Mouse (Mus musculus) spleen, adult 2 months (tissue): ENCODE data around the gene Snap29. TPM values are rescaled to one million over a fixed set of nuclear protein-coding genes. Genes with fewer than 3 reads are reported as not detected.
A peak's percentile ranks its signal among the peaks of the same experiment; 100 is the strongest.

ENCODE experiments used
- DNase-seq, 2 experiments: peaks; one replicate each; pipeline versions ENCODE4 v3.0.0 to v3.0.0-alpha.2; 2012 to 2021; ENCODE audit warnings: low spot score in 2 of 2, low read depth in 1 of 2
- H3K27ac ChIP-seq: fragments of 200-500 bp; 2 replicates; pipeline ENCODE4 v1.5.1; 2012; ENCODE audit warnings: low read length, inconsistent platforms; ENCODE audit not compliant: insufficient read depth
- H3K27me3 ChIP-seq: fragments of 200-500 bp; 2 replicates; pipeline ENCODE4 v1.6.1; 2012; ENCODE audit warnings: mild to moderate bottlenecking, moderate library complexity, low read length, inconsistent platforms; ENCODE audit not compliant: control insufficient read depth, insufficient read depth
- H3K36me3 ChIP-seq: fragments of 200-500 bp; 2 replicates; pipeline ENCODE4 v1.6.1; 2012; ENCODE audit warnings: mild to moderate bottlenecking, low read length, inconsistent platforms; ENCODE audit not compliant: control insufficient read depth, insufficient read depth
- H3K4me1 ChIP-seq: fragments of 200-500 bp; 2 replicates; pipeline ENCODE4 v1.6.1; 2011; ENCODE audit warnings: inconsistent platforms; ENCODE audit not compliant: control insufficient read depth, insufficient read depth, insufficient read length
- H3K4me3 ChIP-seq: fragments of 200-500 bp; 2 replicates; pipeline ENCODE4 v1.5.1; 2011; ENCODE audit warnings: mild to moderate bottlenecking, inconsistent platforms; ENCODE audit not compliant: insufficient read depth, insufficient read length; ENCODE audit errors: extremely low read depth
- CTCF ChIP-seq: fragments of 200-500 bp; IDR thresholded peaks from 2 replicates; pipeline ENCODE4 v1.5.1; 2011; ENCODE audit warnings: mild to moderate bottlenecking, inconsistent platforms; ENCODE audit not compliant: insufficient read depth, insufficient read length, insufficient replicate concordance; ENCODE audit errors: extremely low read depth
- POLR2A ChIP-seq: fragments of 200-500 bp; IDR thresholded peaks from 2 replicates; pipeline ENCODE4 v1.6.1; 2011; ENCODE audit warnings: low read depth, low read length, inconsistent platforms
- WGBS: fragments of 180-500 bp; shearing (Covaris S2); methylation state at CpG from one replicate; pipeline ENCODE4 v1.1.7; 2018; 5-methylcytosine and 5-hydroxymethylcytosine counted together
- polyA plus RNA-seq: library from polyadenylated mRNA; depleted of rRNA; stranded (reverse); fragments of >200 nt; gene quantifications from 2 replicates; pipeline ENCODE4 v1.2.3, GENCODE M21; 2012; rRNA removed

The Snap29 gene
- polyA plus RNA-seq, result 7.1 and 7.3 TPM in 2 replicates

DNA sequence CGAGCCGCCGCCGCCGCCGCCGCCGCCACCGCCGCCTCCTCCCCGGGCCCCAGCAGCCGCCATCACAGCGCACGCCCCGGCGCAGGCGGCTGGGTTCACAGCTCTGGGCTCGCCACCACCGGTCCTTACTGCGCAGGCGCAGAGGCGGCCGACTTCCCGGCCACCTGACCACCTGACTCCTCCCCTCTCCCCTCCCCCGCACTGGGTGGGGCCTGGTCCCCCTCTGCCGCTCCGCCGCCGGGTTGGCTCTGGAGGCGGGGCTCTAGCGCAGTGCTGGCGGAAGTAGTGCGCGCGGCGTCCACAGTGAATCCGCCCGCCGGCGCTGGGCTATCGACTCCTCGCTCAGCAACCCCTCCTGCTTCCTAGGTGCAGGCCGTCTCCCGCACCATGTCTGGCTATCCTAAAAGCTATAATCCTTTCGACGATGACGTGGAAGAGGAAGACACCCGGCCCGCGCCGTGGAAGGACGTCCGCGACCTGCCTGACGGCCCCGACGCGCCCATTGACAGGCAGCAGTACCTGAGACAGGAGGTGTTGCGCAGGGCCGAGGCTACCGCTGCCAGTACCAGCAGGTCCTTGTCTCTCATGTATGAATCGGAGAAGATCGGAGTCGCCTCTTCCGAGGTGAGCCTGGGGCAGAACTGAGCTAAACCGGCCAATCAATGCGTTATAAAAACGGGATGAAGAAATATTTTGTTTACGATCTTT, at the start of gene Snap29, which contains the start of gene Pi4ka:
Snap29 (plus strand) TSS at position 251 of the 708 bp plus-strand sequence.
Pi4ka (minus strand) TSS at position 579 of the 708 bp plus-strand sequence.
- TF ChIP-seq CTCF (no peak), POLR2A (no peak)
- peak; percentile 97 to 100 for DNase-seq
- Histone ChIP-seq H3K4me3 (peak within 1 kb of the TSS; percentile 98), H3K27ac (peak within 1 kb of the TSS; percentile 94), H3K4me1 (peaks cover 12% of the 10 kb centered on the region; the same call in 1 of the 2 replicates), H3K27me3 (no peaks in the 10 kb centered on the region), H3K36me3 (no peaks in the 10 kb centered on the region)
- under 1% methylated on average over 68 of the region's 69 CpGs for WGBS

DNA sequence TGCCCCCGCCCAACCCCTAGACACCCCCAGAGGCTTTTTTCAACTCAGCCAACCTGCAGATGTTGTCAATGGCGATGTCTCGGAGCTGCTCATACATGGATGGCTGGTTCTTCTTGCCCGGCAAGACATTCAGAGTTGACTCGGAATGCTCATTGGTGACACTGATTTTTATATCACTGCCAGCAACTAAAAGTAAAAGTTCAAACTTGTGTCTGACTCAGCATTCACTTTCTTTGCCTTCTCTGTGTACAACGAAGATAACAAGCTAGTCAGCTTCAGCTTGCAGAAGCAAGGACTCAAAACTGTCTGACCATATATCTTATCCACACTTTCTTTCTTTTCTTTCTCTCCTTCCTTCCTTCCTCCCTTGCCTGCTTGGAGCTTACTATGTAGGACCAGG, 49.8 kb upstream of the Snap29 start:
- no peak overlapping the region for H3K4me3 ChIP-seq
- TF ChIP-seq CTCF (no peak), POLR2A (no peak)
- no peak overlapping the region for H3K27ac ChIP-seq
- H3K4me1 ChIP-seq, result no peaks in the 10 kb centered on the region
- H3K27me3 ChIP-seq, result no peaks in the 10 kb centered on the region
- H3K36me3 ChIP-seq, result peaks cover 45% of the 10 kb centered on the region
- 87% methylated on average over 6 of the region's 6 CpGs for WGBS
- DNase-seq, result no peak

DNA sequence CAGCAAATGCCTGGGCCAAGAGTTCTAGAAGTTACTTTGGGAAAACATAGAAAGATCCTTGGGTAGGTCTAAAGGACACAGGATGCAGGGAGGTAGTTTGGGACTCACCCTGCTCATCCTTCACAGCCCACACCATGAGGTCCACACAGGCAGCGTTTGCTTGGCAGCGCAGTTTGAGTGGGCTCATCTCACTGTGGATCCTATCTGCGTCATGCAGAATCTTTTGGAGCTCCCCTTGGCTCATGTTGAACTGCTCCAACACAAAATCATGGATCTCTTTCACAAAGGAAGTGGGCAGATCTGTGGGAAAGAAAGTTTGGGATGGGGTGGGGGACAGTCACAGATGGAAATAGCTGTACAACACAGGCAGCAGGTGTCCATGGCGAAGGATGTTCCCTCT, 47.0 kb upstream of the Snap29 start:
- DNase-seq, result no peak
- H3K4me1 ChIP-seq, result no peaks in the 10 kb centered on the region
- no peaks in the 10 kb centered on the region for H3K27me3 ChIP-seq
- TF ChIP-seq POLR2A, result no peak
- no peak for TF ChIP-seq CTCF
- H3K27ac ChIP-seq, result no peak overlapping the region
- 96% methylated on average over 4 of the region's 4 CpGs for WGBS
- no peak overlapping the region for H3K4me3 ChIP-seq
- peaks cover 31% of the 10 kb centered on the region for H3K36me3 ChIP-seq

DNA sequence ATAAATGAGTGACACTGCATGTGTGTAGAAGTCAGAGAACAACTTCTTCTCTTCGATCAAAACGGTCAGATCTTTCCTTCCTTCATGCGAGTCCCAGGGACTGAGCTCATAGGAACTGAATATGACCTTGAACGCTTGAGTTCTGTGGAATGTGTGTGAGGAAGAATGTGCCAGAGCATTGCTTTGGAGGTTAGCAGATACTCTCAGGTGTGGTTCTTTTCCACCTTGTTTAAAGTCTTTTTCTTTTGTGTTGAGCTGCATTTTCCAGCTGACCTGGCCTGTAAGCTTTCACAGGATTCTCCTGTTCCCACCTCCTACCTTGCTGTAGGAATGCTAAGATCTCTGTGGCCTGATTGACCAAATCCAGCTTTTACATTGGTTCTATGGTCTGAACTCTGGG, 23.5 kb upstream of the Snap29 start:
- no peak for TF ChIP-seq CTCF
- no peak for TF ChIP-seq POLR2A
- WGBS, result 91% methylated on average over 4 of the region's 4 CpGs
- DNase-seq, result no peak
- H3K4me1 ChIP-seq, result no peaks in the 10 kb centered on the region
- H3K27me3 ChIP-seq, result no peaks in the 10 kb centered on the region
- H3K27ac ChIP-seq, result no peak overlapping the region
- no peak overlapping the region for H3K4me3 ChIP-seq
- peaks cover 20% of the 10 kb centered on the region for H3K36me3 ChIP-seq

DNA sequence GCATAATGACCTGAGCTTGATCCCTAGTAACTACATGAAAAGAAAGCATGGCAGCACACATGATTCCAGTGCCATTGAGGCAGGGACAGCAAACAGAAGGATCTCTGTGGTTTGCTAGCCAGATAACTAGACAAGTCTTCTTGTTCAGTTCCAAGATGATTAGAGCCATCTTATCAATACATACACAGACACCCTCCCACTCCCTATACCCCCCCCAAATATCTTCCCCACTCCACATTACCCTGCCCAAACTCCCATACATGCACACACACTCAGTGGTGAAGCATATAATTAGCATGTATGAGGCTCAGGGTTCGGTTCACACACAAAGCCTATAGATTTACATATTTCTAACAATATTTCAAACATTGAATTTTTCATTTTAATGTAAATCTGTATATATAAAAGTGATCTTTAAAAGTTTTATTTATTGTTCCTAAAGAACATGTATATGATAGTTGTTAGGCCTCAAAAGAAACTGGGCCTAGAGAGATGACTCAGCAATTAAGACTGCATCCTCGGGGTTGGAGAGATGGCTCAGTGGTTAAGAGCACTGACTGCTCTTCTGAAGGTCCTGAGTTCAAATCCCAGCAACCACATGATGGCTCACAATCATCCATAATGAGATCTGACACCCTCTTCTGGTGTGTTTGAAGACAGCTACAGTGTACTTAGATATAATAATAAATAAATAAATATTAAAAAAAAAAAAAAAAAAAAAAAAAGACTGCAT, 22.0 kb upstream of the Snap29 start:
- 87% methylated on average over 2 of the region's 2 CpGs for WGBS
- Histone ChIP-seq H3K27ac (no peak overlapping the region), H3K4me3 (no peak overlapping the region), H3K4me1 (no peaks in the 10 kb centered on the region), H3K36me3 (peaks cover 20% of the 10 kb centered on the region), H3K27me3 (no peaks in the 10 kb centered on the region)
- DNase-seq, result no peak
- TF ChIP-seq CTCF (no peak), POLR2A (no peak)

DNA sequence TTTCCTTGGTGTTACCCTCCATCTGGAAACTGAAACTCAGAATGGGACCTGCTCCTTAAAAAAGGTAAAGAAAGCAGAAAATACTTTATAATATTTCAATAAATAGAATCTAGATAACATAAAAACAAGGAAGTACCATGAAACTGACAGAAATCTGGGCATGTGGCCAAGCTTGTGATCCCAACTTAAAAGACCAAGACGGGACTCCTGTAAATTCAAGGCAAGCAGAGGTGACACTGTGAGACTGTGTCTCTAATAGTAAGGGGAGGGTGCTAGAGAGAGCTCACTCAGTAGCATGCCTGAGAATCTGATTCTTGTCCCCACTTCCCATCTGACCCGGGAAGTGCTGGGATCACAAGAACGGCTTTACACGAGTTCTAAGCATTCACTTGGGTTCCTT, 13.0 kb upstream of the Snap29 start:
- TF ChIP-seq POLR2A, result no peak
- WGBS, result 79% methylated on average over 4 of the region's 4 CpGs

DNA sequence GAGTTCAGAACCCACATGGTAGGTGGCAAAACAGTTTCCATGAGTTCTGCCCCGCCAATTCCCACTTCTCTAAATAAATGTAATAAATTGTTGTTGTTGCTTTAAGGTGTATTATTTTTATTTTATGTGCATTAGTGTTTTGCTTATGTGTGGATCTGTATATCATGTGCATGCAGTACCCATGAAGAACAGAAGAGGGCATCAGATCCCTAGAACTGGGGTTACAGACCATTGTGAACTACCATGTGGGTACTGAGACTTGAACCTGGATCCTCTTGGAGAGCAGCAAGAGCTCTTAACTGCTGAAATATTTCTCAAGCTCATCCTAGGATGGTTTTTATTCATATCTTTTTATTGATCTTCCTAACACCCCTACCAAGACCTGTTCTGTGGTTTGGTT, 2.9 kb upstream of the Snap29 start:
- TF ChIP-seq POLR2A, result no peak
- TF ChIP-seq CTCF, result peak; percentile 15; the same call in 1 of the 2 replicates
- 82% methylated on average over 1 of the region's 1 CpGs for WGBS
- H3K27me3 ChIP-seq, result no peaks in the 10 kb centered on the region
- peak; percentile 47 to 55 for DNase-seq
- no peaks in the 10 kb centered on the region for H3K36me3 ChIP-seq
- no peak overlapping the region for H3K4me3 ChIP-seq
- no peaks in the 10 kb centered on the region; the same call in 1 of the 2 replicates for H3K4me1 ChIP-seq
- H3K27ac ChIP-seq, result no peak overlapping the region

More for the DNA sequence above, 13.0 kb upstream of the Snap29 start:
- no peak for DNase-seq
- no peaks in the 10 kb centered on the region for H3K4me1 ChIP-seq
- no peaks in the 10 kb centered on the region for H3K27me3 ChIP-seq
- H3K27ac ChIP-seq, result no peak overlapping the region
- H3K4me3 ChIP-seq, result no peak overlapping the region
- H3K36me3 ChIP-seq, result peaks cover 1% of the 10 kb centered on the region; the same call in 1 of the 2 replicates
